Mouse (Mus musculus): Measurements from ENCODE around the gene Tnr. TPM values are rescaled to one million over a fixed set of nuclear protein-coding genes. Genes with fewer than 3 reads are reported as not detected.

The Tnr gene
- polyA plus RNA-seq, 1 experiment: 0.13 TPM

DNA sequence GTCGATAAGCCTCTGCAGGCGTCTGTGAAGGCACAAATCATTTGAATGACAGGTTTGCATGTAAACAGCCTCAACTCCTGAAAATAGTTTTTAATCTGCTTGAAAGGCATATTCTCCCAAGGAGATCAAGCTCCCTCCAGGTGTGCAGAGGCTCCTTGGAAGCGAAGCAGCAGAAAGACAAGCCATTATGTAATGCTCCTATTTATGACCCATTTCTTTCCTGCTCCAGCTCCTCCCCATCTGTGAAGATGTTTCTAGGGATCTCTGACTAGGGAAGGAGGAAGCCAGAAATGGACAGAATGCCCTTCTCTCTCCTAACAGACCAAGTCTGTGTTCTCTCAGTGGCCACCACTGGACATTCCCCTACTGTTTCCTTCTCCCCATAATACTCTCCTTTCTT, 38.0 kb downstream of the Tnr start:
- Histone ChIP-seq H3K4me1 (replicated peaks; ENCODE audit: control insufficient read depth, insufficient read depth, low read length) (no peaks in the 10 kb centered on the region), H3K27ac (ENCODE audit: control insufficient read depth, insufficient read depth, low read length) (no peak overlapping the region), H3K27me3 (ENCODE audit: control insufficient read depth, insufficient read depth, low read length) (no peaks in the 10 kb centered on the region), H3K4me3 (ENCODE audit: control insufficient read depth, insufficient read depth, low read length) (no peak overlapping the region), H3K36me3 (ENCODE audit: control insufficient read depth, insufficient read depth, low read length) (no peaks in the 10 kb centered on the region)
- DNase-seq: no peak
- 65% methylated on average over 3 of the region's 3 CpGs for WGBS
- TF ChIP-seq POLR2A (IDR thresholded peaks at IDR 0.05; ENCODE audit: control insufficient read depth, extremely low read depth, insufficient read depth, low read length, poor library complexity): no peak
- no peak for TF ChIP-seq CTCF (IDR thresholded peaks at IDR 0.05; ENCODE audit: borderline replicate concordance, control insufficient read depth, extremely low read depth, insufficient read depth, low read length, poor library complexity)

DNA sequence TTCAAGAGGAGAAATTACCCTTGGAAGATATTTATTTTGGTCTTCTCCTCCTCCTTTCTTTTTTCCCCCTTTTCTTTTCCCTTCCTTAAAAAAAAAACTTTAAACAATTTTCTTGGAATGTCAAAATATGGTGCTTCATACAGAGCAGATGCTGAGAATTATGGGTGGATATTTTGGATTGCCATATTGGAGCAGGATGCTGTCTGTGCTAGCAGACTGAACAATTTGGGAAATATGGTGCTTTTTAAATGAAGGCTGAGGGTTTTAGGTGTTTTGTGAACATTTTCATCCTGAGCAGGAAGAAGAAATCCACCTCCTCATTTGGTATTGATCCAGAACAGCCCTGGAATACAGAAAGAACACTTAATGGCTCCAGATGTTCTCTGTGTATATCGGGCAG, 41.6 kb downstream of the Tnr start:
- no peaks in the 10 kb centered on the region for H3K27me3 ChIP-seq (ENCODE audit: control insufficient read depth, insufficient read depth, low read length)
- H3K36me3 ChIP-seq (ENCODE audit: control insufficient read depth, insufficient read depth, low read length): no peaks in the 10 kb centered on the region
- no peak for TF ChIP-seq CTCF (IDR thresholded peaks at IDR 0.05; ENCODE audit: borderline replicate concordance, control insufficient read depth, extremely low read depth, insufficient read depth, low read length, poor library complexity)
- no peak for TF ChIP-seq POLR2A (IDR thresholded peaks at IDR 0.05; ENCODE audit: control insufficient read depth, extremely low read depth, insufficient read depth, low read length, poor library complexity)
- DNase-seq: no peak
- H3K27ac ChIP-seq (ENCODE audit: control insufficient read depth, insufficient read depth, low read length): no peak overlapping the region
- H3K4me1 ChIP-seq (replicated peaks; ENCODE audit: control insufficient read depth, insufficient read depth, low read length): no peaks in the 10 kb centered on the region
- H3K4me3 ChIP-seq (ENCODE audit: control insufficient read depth, insufficient read depth, low read length): no peak overlapping the region
- 93% methylated on average over 1 of the region's 1 CpGs for WGBS

DNA sequence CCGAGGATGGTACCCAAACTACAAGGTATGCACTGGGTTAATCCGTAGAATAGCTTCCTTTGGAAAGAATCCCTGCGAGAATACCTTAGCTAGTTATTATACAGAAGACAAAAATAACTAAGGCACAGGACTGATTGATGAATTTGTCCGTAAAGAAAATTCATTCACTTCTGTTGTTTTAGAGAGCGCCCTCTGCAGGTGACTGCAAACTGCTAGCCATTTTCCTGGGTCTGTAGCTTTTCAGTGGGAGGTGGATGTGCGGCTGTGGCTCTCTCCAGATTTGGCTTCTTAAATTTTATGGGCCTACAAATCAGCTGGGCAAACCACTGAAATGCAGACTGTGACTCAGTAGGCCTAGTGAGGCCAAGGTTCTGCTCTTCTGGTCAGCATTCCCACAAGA, 42.5 kb downstream of the Tnr start:
- Histone ChIP-seq H3K27me3 (ENCODE audit: control insufficient read depth, insufficient read depth, low read length) (no peaks in the 10 kb centered on the region), H3K4me3 (ENCODE audit: control insufficient read depth, insufficient read depth, low read length) (no peak overlapping the region), H3K4me1 (replicated peaks; ENCODE audit: control insufficient read depth, insufficient read depth, low read length) (no peaks in the 10 kb centered on the region), H3K36me3 (ENCODE audit: control insufficient read depth, insufficient read depth, low read length) (no peaks in the 10 kb centered on the region), H3K27ac (ENCODE audit: control insufficient read depth, insufficient read depth, low read length) (no peak overlapping the region)
- DNase-seq: no peak
- TF ChIP-seq POLR2A (IDR thresholded peaks at IDR 0.05; ENCODE audit: control insufficient read depth, extremely low read depth, insufficient read depth, low read length, poor library complexity): no peak
- no peak for TF ChIP-seq CTCF (IDR thresholded peaks at IDR 0.05; ENCODE audit: borderline replicate concordance, control insufficient read depth, extremely low read depth, insufficient read depth, low read length, poor library complexity)
- WGBS: 88% methylated on average over 6 of the region's 6 CpGs

DNA sequence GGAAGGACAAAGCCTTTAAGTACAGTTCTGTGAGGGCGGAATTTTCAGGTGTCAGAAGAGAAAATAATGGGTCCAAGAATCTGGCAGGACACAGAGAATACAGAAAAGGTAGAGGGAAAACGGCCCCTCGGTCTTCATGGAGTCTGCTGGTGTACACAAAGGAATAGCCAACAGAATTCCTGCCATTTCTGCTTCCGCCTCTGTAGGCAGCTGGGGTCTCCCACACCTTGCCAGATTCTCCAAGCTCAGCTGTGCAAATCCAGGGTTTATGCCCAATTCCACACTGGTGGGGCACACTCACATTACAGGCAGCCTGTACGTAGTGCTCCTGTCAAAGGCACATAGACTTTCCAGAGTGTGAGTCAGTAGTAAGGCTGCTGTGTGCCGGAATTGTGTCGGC, 43.6 kb downstream of the Tnr start:
- whole genome bisulfite sequencing: 72% methylated on average over 7 of the region's 7 CpGs

DNA sequence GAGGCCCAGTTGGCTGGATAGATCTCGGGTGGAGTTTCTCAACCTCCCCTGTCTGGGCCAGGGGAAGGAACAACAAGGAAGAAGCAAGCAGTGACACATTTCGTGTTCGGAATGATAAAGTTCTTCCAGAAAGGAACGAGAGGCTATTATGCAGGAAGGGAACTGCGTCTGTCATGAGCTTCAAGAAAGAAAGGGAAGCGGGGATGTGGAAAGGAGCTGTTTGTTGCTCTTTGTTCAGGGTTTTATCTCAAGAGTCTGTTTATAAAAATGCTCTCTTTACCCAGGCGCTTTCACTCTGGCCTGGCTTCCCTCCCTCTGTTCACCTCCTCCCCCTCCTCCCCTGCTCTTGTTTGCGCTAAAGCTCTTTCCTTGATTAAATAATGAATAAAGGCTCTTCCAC, 46.7 kb downstream of the Tnr start:
- 49% methylated on average over 8 of the region's 8 CpGs for WGBS
- H3K27me3 ChIP-seq (ENCODE audit: control insufficient read depth, insufficient read depth, low read length): no peaks in the 10 kb centered on the region
- no peak overlapping the region for H3K4me3 ChIP-seq (ENCODE audit: control insufficient read depth, insufficient read depth, low read length)
- TF ChIP-seq POLR2A (IDR thresholded peaks at IDR 0.05; ENCODE audit: control insufficient read depth, extremely low read depth, insufficient read depth, low read length, poor library complexity): no peak
- TF ChIP-seq CTCF (IDR thresholded peaks at IDR 0.05; ENCODE audit: borderline replicate concordance, control insufficient read depth, extremely low read depth, insufficient read depth, low read length, poor library complexity): no peak
- no peaks in the 10 kb centered on the region for H3K36me3 ChIP-seq (ENCODE audit: control insufficient read depth, insufficient read depth, low read length)
- no peaks in the 10 kb centered on the region for H3K4me1 ChIP-seq (replicated peaks; ENCODE audit: control insufficient read depth, insufficient read depth, low read length)
- no peak overlapping the region for H3K27ac ChIP-seq (ENCODE audit: control insufficient read depth, insufficient read depth, low read length)
- no peak for DNase-seq

More for the DNA sequence above, 43.6 kb downstream of the Tnr start:
- TF ChIP-seq CTCF (IDR thresholded peaks at IDR 0.05; ENCODE audit: borderline replicate concordance, control insufficient read depth, extremely low read depth, insufficient read depth, low read length, poor library complexity) (no peak), POLR2A (IDR thresholded peaks at IDR 0.05; ENCODE audit: control insufficient read depth, extremely low read depth, insufficient read depth, low read length, poor library complexity) (no peak)
- no peak overlapping the region for H3K27ac ChIP-seq (ENCODE audit: control insufficient read depth, insufficient read depth, low read length)
- no peaks in the 10 kb centered on the region for H3K36me3 ChIP-seq (ENCODE audit: control insufficient read depth, insufficient read depth, low read length)
- no peak for DNase-seq
- no peaks in the 10 kb centered on the region for H3K4me1 ChIP-seq (replicated peaks; ENCODE audit: control insufficient read depth, insufficient read depth, low read length)
- H3K4me3 ChIP-seq (ENCODE audit: control insufficient read depth, insufficient read depth, low read length): no peak overlapping the region
- H3K27me3 ChIP-seq (ENCODE audit: control insufficient read depth, insufficient read depth, low read length): no peaks in the 10 kb centered on the region

DNA sequence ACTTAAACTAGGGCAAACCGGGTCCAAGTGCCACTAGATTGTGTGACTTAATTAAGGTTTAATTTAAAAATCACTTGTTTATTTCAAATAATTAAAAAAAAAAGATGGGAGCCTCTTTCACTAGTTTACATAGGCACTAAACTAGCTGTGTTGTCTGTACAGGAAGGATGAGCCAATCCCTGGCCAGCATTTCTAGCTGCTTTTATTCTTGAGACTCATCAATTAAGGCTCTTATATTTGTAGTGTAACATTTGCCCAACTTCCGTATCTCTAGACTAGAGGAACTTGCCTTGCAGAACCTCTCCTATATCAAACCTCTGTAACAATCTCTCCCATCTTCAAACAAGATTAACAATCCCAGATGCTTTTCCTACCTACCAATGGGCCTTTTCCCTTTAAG, 47.3 kb downstream of the Tnr start:
- Histone ChIP-seq H3K4me3 (ENCODE audit: control insufficient read depth, insufficient read depth, low read length) (no peak overlapping the region), H3K27ac (ENCODE audit: control insufficient read depth, insufficient read depth, low read length) (no peak overlapping the region), H3K27me3 (ENCODE audit: control insufficient read depth, insufficient read depth, low read length) (no peaks in the 10 kb centered on the region), H3K36me3 (ENCODE audit: control insufficient read depth, insufficient read depth, low read length) (no peaks in the 10 kb centered on the region), H3K4me1 (replicated peaks; ENCODE audit: control insufficient read depth, insufficient read depth, low read length) (no peaks in the 10 kb centered on the region)
- DNase-seq: no peak
- TF ChIP-seq POLR2A (IDR thresholded peaks at IDR 0.05; ENCODE audit: control insufficient read depth, extremely low read depth, insufficient read depth, low read length, poor library complexity): no peak
- WGBS: 80% methylated on average over 2 of the region's 2 CpGs

DNA sequence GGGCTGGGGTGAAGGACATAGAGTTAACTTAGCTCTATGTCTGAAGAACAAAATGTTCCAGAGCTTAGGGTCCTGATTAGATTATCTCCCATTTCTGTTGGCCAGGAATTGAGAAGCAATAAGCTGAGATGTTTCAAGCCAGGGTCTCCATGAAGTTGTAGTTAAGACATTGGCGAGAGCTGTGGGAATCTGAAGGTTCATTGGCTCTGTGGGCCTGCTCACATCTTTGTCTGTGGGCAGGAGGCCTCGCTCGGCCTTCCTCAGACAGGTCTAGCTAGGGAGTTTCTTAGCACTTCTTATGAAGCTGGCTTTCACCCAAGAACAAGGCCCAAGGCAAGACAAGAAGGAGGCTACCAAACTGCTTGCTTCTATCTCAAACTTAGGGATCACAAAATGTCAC, 48.4 kb downstream of the Tnr start:
- H3K4me1 ChIP-seq (replicated peaks; ENCODE audit: control insufficient read depth, insufficient read depth, low read length): no peaks in the 10 kb centered on the region
- no peak overlapping the region for H3K4me3 ChIP-seq (ENCODE audit: control insufficient read depth, insufficient read depth, low read length)
- no peak overlapping the region for H3K27ac ChIP-seq (ENCODE audit: control insufficient read depth, insufficient read depth, low read length)
- WGBS: 85% methylated on average over 3 of the region's 3 CpGs
- DNase-seq: no peak
- TF ChIP-seq POLR2A (IDR thresholded peaks at IDR 0.05; ENCODE audit: control insufficient read depth, extremely low read depth, insufficient read depth, low read length, poor library complexity) (no peak), CTCF (IDR thresholded peaks at IDR 0.05; ENCODE audit: borderline replicate concordance, control insufficient read depth, extremely low read depth, insufficient read depth, low read length, poor library complexity) (no peak)
- no peaks in the 10 kb centered on the region for H3K27me3 ChIP-seq (ENCODE audit: control insufficient read depth, insufficient read depth, low read length)
- H3K36me3 ChIP-seq (ENCODE audit: control insufficient read depth, insufficient read depth, low read length): no peaks in the 10 kb centered on the region
